Comparison of ENCODE assay signal across 31 mouse cellular contexts in the genomic region with DNA sequence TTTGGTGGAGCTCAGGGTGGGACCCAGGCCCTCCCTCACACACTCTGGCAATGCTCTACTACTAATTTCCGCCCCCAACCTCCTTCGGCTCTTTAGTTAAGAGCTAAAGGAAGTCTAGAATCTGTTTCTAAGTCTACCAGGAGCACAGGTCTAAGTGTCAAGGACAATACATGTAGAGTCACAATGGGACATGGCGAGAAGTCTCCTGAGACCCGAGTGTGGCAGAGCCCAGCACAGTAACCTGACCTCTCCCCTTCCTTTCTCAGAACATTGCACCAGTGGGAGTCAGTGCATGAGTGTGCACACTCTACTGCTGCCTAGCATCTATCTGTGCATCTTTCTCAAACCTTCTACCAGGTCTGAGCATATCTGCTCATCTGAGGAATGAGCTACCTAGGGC. TPM values are rescaled to one million over a fixed set of nuclear protein-coding genes. Genes with fewer than 3 reads are reported as not detected.
A peak's percentile ranks its signal among the peaks of the same experiment; 100 is the strongest.
DNase-seq lines count a peak whose midpoint lies in the region; ATAC-seq and TF ChIP-seq lines count a peak whose summit lies in the region.
"Had no signal": no experiment of that assay in that cellular context is flagged by ENCODE, and none has a peak within 500 bp of the region (broad histone marks: within the 10 kb centered on the region; RNA-seq: fewer than 3 reads in every experiment).

No protein-coding gene starts in this region.

- 68% methylated on average over 4 of the region's 4 CpGs for WGBS in kidney, adult 2 months
- 72% methylated on average over 4 of the region's 4 CpGs for WGBS in lung, embryonic 14.5 days

- no peak for DNase-seq in gastrocnemius, adult 2 months
- DNase-seq in gastrocnemius, postnatal 36 days: no peak
- DNase-seq in heart, adult 8-10 months (ENCODE audit: low spot score): peak; percentile 36
- DNase-seq in heart, postnatal 4 days: no peak
- peak; percentile 46 for DNase-seq in kidney, adult 2 months
- no peak for DNase-seq in kidney, adult 18-20 months
- no peak for DNase-seq in lung, embryonic 14.5 days
- DNase-seq in lung, postnatal 10 days: no peak
- DNase-seq: adrenal gland, adult 8-10 months; adrenal gland, postnatal 25 days; cerebellum, adult 11-12 months; cerebellum, adult 8-10 months; cerebellum, postnatal 10 days; cerebellum, postnatal 36 days; embryo, embryonic 11 days; gastrocnemius, postnatal 10 days had no signal

- no peak for ATAC-seq in lung, embryonic 14.5 days (ENCODE audit: insufficient read depth)
- ATAC-seq: activated CD4-positive, CD25-positive, alpha-beta regulatory T cell, adult 4 months; forebrain, embryonic 15.5 days; hindbrain, embryonic 16.5 days; intestine, embryonic 15.5 days had no signal

- H3K4me1 ChIP-seq in kidney, adult 2 months (ENCODE audit: control insufficient read depth, insufficient read depth, low read length): no peaks in the 10 kb centered on the region
- peaks cover 9% of the 10 kb centered on the region; the same call in 1 of the 2 replicates for H3K4me1 ChIP-seq in lung, embryonic 14.5 days (ENCODE audit: insufficient read depth)

- TF ChIP-seq CTCF in gastrocnemius, adult 2 months (IDR thresholded peaks at IDR 0.05): no peak
- TF ChIP-seq CTCF in kidney, adult 2 months (conservative IDR thresholded peaks at IDR 0.05; ENCODE audit: insufficient read depth, insufficient read length, low read depth, low read length): no peak
- no peak for TF ChIP-seq CTCF in lung, embryonic 14.5 days (IDR thresholded peaks at IDR 0.05; ENCODE audit: low read depth)

- no peaks in the 10 kb centered on the region for H3K36me3 ChIP-seq in kidney, adult 2 months (ENCODE audit: control insufficient read depth, insufficient read depth, low read length)
- peaks cover 19% of the 10 kb centered on the region; the same call in 1 of the 2 replicates for H3K36me3 ChIP-seq in lung, embryonic 14.5 days (ENCODE audit: insufficient read depth)
- H3K36me3 ChIP-seq: forebrain, embryonic 15.5 days; intestine, embryonic 15.5 days had no signal

- H3K9ac ChIP-seq in lung, embryonic 14.5 days: no peak overlapping the region
- H3K9ac ChIP-seq: embryonic facial prominence, embryonic 13.5 days; forebrain, embryonic 12.5 days; forebrain, embryonic 15.5 days; heart, embryonic 13.5 days; hindbrain, embryonic 13.5 days; intestine, embryonic 15.5 days had no signal

- TF ChIP-seq POLR2A in kidney, adult 2 months (IDR thresholded peaks at IDR 0.05; ENCODE audit: low read depth, low read length): no peak

- intact Hi-C loops in gastrocnemius, adult 2 months (cut with DNase I): no loop called here
- intact Hi-C loops in gastrocnemius, postnatal 36 days (cut with DNase I): loop anchor here (5.0 kb wide), 1 partner anchor 37 kb away; no protein-coding TSS in a partner anchor

- no peak overlapping the region for H3K4me2 ChIP-seq in lung, embryonic 14.5 days
- H3K4me2 ChIP-seq: embryonic facial prominence, embryonic 13.5 days; forebrain, embryonic 12.5 days; forebrain, embryonic 15.5 days; heart, embryonic 13.5 days; hindbrain, embryonic 13.5 days; intestine, embryonic 15.5 days had no signal

- peak overlapping the region; percentile 84 for H3K27ac ChIP-seq in gastrocnemius, adult 2 months
- H3K27ac ChIP-seq in kidney, adult 2 months (ENCODE audit: insufficient read depth, low read depth, low read length): no peak overlapping the region
- H3K27ac ChIP-seq in lung, embryonic 14.5 days (ENCODE audit: low read depth): peak overlapping the region; percentile 24; the same call in 1 of the 2 replicates
- H3K27ac ChIP-seq: embryonic facial prominence, embryonic 10.5 days; embryonic facial prominence, embryonic 13.5 days; forebrain, embryonic 12.5 days; forebrain, embryonic 15.5 days; heart, embryonic 13.5 days; intestine, embryonic 15.5 days had no signal

- no peak overlapping the region for H3K4me3 ChIP-seq in gastrocnemius, adult 2 months
- H3K4me3 ChIP-seq in kidney, adult 2 months (ENCODE audit: insufficient read depth, low read depth, low read length): no peak overlapping the region
- H3K4me3 ChIP-seq in lung, embryonic 14.5 days (ENCODE audit: low read depth, low read length): no peak overlapping the region
- H3K4me3 ChIP-seq: embryonic facial prominence, embryonic 10.5 days; embryonic facial prominence, embryonic 13.5 days; erythroblast, embryonic 14.5 days; forebrain, embryonic 12.5 days; forebrain, embryonic 15.5 days; heart, embryonic 13.5 days; hindbrain, embryonic 10.5 days; hindbrain, embryonic 13.5 days; intestine, embryonic 15.5 days had no signal

- no peaks in the 10 kb centered on the region for H3K27me3 ChIP-seq in kidney, adult 2 months (replicated peaks; ENCODE audit: control insufficient read depth, insufficient read depth, low read length)
- H3K27me3 ChIP-seq in lung, embryonic 14.5 days (ENCODE audit: insufficient read depth, low read length): no peaks in the 10 kb centered on the region
- H3K27me3 ChIP-seq: embryonic facial prominence, embryonic 13.5 days; forebrain, embryonic 12.5 days; forebrain, embryonic 15.5 days; heart, embryonic 13.5 days; hindbrain, embryonic 13.5 days; intestine, embryonic 15.5 days had no signal

- H3K9me3 ChIP-seq in lung, embryonic 14.5 days (ENCODE audit: low read depth, low read length): no peaks in the 10 kb centered on the region
- H3K9me3 ChIP-seq: embryonic facial prominence, embryonic 10.5 days; embryonic facial prominence, embryonic 13.5 days; forebrain, embryonic 12.5 days; forebrain, embryonic 15.5 days; heart, embryonic 13.5 days; hindbrain, embryonic 10.5 days; hindbrain, embryonic 13.5 days; intestine, embryonic 15.5 days had no signal

RNA-seq across cellular contexts. Expression of gene Gm49361, which starts 40.1 kb away (rescaled TPM):
- not detected for total RNA-seq in gastrocnemius, adult 2 months (2021)
- under 1 TPM in 1 of 2 experiments, not detected in 1; 0.74 TPM for total RNA-seq in gastrocnemius, postnatal 36 days (2021)
- total RNA-seq in heart, adult 8-10 months (2022): 1 to 10 TPM in 3 of 4 experiments, not detected in 1; 1.6 to 2.7 (median 1.8) TPM
- under 1 TPM; 0.36 to 0.50 TPM for total RNA-seq in heart, postnatal 4 days (2021)
- not detected in 2 replicates for polyA plus RNA-seq in kidney, adult 2 months (2012; rRNA removed)
- polyA plus RNA-seq in lung, embryonic 14.5 days (2014; fragmentation: Nextera tagmentation; extraction: Ambion mirVana): not detected in 2 replicates
- total RNA-seq: adrenal gland, postnatal 25 days; ES-E14; gastrocnemius, postnatal 10 days had no signal
- polyA plus RNA-seq: activated CD4-positive, CD25-positive, alpha-beta regulatory T cell, adult 4 months; brain, embryonic 14.5 days; cortical plate, adult 2 months; embryonic facial prominence, embryonic 10.5 days; embryonic facial prominence, embryonic 13.5 days; forebrain, embryonic 12.5 days; forebrain, embryonic 15.5 days; heart, embryonic 13.5 days; heart, embryonic 16.5 days; hindbrain, embryonic 10.5 days; hindbrain, embryonic 13.5 days; hindbrain, embryonic 16.5 days had no signal

RNA-seq across cellular contexts. Expression of gene Xpo4, which starts 40.5 kb away (rescaled TPM):
- 10 to 100 TPM in 1 of 2 experiments, 1 to 10 TPM in 1; 8.4 to 17.8 TPM for total RNA-seq in gastrocnemius, adult 2 months (2021)
- 10 to 100 TPM in 1 of 2 experiments, 1 to 10 TPM in 1; 5.3 to 12.1 TPM for total RNA-seq in gastrocnemius, postnatal 36 days (2021)
- total RNA-seq in heart, adult 8-10 months (2022): 10 to 100 TPM; 12.0 to 14.1 (median 13.1) TPM
- 10 to 100 TPM; 19.9 to 21.9 TPM for total RNA-seq in heart, postnatal 4 days (2021)
- 2.8 and 3.4 TPM in 2 replicates for polyA plus RNA-seq in kidney, adult 2 months (2012; rRNA removed)
- 33.7 and 37.1 TPM in 2 replicates for polyA plus RNA-seq in lung, embryonic 14.5 days (2014; fragmentation: Nextera tagmentation; extraction: Ambion mirVana)

RNA-seq across cellular contexts. Expression of gene Lats2, which starts 52.4 kb away (rescaled TPM):
- 10 to 100 TPM; 23.7 to 24.2 TPM for total RNA-seq in gastrocnemius, adult 2 months (2021)
- 10 to 100 TPM; 13.4 to 17.3 TPM for total RNA-seq in gastrocnemius, postnatal 36 days (2021)
- total RNA-seq in heart, adult 8-10 months (2022): 10 to 100 TPM; 24.3 to 39.2 (median 31.0) TPM
- 10 to 100 TPM; 53.8 to 56.0 TPM for total RNA-seq in heart, postnatal 4 days (2021)
- polyA plus RNA-seq in kidney, adult 2 months (2012; rRNA removed): 31.1 and 35.9 TPM in 2 replicates
- polyA plus RNA-seq in lung, embryonic 14.5 days (2014; fragmentation: Nextera tagmentation; extraction: Ambion mirVana): 25.1 and 28.9 TPM in 2 replicates

Comparison
In these comparisons a context has a peak if more than half of its experiments do, and no peak if none do; other contexts are left out.
1. DNase-seq: peak in heart, adult 8-10 months (single experiment) and kidney, adult 2 months (single experiment); none in gastrocnemius, adult 2 months (single experiment), gastrocnemius, postnatal 36 days (0 of 2), heart, postnatal 4 days (single experiment), kidney, adult 18-20 months (single experiment), lung, embryonic 14.5 days (single experiment) and lung, postnatal 10 days (single experiment).